Mouse (Mus musculus) adrenal gland, postnatal 25 days (tissue): Measurements from ENCODE around the gene Nup107. TPM values are rescaled to one million over a fixed set of nuclear protein-coding genes. Genes with fewer than 3 reads are reported as not detected.

Experiments
- DNase-seq: peaks from one replicate; pipeline ENCODE4 v3.0.0; 2021; ENCODE audit warnings: mixed read lengths
- long read RNA-seq: library from polyadenylated mRNA; stranded (forward); transcript quantifications from one replicate; pipeline ENCODE4 v2.0.0, GENCODE M21; 2021
- total RNA-seq: library from RNA; stranded (reverse); gene quantifications from 2 replicates; pipeline ENCODE4 v1.2.3, GENCODE M21; 2021

Gene Nup107
- total RNA-seq = 16.5 and 23.0 TPM in 2 replicates
- long read RNA-seq, transcript Nup107-201 (28 exons, 3,114 nt) = major isoform, 11 of 16 reads
- long read RNA-seq, partial matches to known transcripts = 3 of 16 reads
- long read RNA-seq, other reads (novel, unspliced or antisense) = 2 of 16 reads

DNA sequence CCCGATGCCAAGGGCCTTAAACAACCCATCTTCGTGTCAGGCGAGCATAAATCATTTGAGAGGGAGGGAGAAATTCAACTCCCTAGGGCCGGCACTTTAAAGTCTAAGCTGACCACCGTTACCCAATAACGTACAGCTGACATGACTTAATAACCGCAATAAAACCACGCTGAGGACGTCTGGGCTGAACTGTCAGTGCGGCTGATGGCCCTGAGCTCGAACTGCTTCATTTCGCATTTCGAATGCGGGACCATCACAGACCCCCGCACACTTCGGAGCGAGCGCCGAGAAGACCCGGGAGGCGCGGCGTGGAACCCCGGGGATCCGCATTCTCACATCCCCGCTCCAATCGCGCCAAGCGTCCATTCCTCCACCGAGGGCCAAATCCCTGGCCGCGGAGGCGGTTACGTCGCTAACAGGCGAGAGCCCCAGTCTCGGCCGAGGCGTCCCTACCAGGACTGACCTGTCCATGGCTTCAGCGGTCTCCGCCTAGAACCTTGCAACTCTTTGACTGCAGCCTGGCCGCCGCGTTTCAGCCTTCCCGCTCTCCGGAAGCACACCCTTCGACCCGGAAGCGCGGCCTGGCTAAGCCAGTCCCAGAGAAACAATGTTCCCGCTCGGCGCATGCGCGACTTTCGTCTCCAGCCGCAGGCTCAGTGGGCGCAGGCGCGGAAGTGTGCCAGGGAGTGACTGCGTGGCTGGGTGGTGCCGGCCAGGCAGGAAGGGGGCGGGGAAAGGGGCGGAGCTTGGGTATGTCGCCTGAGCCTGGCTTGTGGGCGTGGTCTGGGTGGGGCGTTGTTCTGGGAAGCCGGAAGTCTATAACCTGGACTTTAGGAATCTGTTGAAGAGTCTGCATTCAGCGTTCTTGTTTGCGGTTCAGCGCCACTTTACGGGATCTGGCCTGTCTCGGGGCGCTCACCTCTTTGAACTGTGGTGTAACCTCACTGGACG, at the start of gene Nup107:
Gene Nup107 (minus strand): TSS at position 565 of the 951 bp plus-strand sequence.
- peak; percentile 100 for DNase-seq

DNA sequence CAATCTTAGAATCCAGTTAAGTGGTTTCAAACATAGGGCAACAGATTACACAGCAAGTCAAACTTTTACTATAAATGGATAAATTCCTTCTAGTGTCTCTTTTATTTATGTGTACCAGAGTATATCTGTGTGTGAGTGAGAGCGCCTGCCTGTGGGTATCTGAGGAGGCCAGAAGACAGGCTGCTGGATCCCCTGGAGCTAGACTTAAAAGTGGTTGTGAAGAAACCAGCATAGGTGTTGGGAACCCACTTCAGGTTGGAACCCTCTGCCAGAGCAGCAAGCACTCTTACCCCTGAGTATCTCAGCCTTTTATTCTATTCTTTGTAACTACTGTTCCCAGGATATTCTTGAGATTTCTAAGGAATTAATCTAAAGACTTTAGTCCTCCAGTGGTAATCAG, 49.3 kb upstream of the Nup107 start:
- DNase-seq = no peak

GRCm38 (mm10) chr10:117840431-117840995, 48.0 kb upstream of the Nup107 start:
- no peak for DNase-seq

- no peak for DNase-seq
These were observed 47.2 kb upstream of the Nup107 start for GRCm38 (mm10) chr10:117839737-117840136.

DNA sequence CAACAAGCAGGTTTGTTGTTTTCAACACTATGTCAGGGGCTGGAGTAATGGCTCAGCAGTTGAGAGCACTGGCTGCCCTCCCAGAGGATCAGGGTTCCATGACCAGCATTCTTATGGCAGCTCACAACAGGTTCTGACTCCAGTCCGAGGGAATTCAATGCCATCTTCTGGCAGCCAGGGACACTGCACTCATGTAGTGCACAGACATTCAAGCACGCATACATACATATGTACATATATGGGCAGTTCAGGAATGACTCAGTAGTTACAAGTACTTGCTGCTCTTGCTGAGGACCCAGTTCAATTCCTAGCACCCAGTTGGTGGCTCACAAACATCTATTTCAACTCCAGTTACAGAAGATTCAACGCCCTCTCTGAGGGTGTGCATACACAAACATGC, 46.4 kb upstream of the Nup107 start:
- no peak for DNase-seq

DNA sequence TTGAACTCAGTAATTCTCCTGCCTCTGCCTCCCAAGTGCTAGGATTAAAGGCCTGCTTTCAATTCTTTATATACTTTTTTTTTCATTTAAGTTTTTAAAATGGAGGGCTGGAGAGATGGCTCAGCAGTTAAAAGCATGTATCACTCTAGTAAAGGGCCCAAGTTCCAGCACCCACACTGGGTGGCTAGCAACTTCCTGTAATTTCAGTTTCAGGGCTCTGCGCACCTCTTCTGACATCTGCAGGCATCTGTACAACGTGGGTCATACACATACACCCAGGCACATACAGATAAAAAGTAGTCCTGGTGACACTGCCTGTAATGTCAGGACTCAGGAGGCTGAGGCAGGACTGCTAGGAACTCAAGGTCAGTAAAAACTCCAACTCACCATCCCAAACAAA, 43.8 kb upstream of the Nup107 start:
- DNase-seq = no peak

GRCm38 (mm10) chr10:117835453-117835852, 42.9 kb upstream of the Nup107 start:
- no peak for DNase-seq

- no peak for DNase-seq
These were observed 38.3 kb upstream of the Nup107 start for GRCm38 (mm10) chr10:117830797-117831196.

- no peak for DNase-seq
These were observed 37.1 kb upstream of the Nup107 start for GRCm38 (mm10) chr10:117829472-117830155.

- DNase-seq = no peak
These were observed 36.5 kb upstream of the Nup107 start for GRCm38 (mm10) chr10:117829022-117829421.

GRCm38 (mm10) chr10:117828536-117828935, 36.0 kb upstream of the Nup107 start:
- no peak for DNase-seq

- DNase-seq = no peak
These were observed 32.1 kb upstream of the Nup107 start for GRCm38 (mm10) chr10:117824647-117825046.

DNA sequence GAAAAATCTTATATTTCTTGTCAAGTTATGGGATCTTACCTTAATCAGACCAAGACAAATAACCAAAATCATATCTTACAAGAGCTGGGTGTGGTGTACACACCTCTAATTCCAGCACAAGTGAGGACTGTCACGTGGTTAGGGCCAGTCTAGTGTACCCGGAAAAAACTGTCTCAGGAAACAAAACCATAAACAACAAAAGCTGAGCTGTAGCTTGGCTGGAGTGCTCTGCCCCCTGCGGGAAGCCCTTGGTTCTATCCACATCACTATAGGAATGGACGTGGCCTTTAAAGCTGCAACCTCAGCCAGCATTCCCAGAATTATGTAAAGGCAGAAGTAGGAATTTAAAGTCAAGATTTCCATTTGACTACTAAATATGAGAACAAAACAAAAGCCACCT, 31.6 kb upstream of the Nup107 start:
- no peak for DNase-seq

DNA sequence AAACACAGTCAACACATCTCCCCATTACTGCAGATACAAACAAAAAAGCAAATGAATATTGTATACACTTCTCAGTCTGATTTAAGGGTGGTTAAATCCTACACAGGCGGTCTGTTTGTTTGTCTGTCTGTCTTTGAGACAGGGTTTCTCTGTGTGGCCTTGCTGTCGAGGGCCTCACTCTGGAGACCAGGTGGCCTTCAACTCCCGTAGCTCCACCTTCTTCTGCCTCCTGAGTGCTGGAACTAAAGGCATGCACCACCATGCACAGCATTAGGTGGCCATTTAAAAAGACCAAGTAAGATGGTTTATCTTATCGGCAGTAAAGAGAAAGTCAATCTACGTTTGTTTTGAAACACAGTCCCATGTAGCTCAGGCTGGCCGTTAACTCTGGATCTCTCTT, 30.8 kb upstream of the Nup107 start:
- DNase-seq = no peak

- DNase-seq = no peak
These were observed 26.1 kb upstream of the Nup107 start for GRCm38 (mm10) chr10:117818600-117818999.

DNA sequence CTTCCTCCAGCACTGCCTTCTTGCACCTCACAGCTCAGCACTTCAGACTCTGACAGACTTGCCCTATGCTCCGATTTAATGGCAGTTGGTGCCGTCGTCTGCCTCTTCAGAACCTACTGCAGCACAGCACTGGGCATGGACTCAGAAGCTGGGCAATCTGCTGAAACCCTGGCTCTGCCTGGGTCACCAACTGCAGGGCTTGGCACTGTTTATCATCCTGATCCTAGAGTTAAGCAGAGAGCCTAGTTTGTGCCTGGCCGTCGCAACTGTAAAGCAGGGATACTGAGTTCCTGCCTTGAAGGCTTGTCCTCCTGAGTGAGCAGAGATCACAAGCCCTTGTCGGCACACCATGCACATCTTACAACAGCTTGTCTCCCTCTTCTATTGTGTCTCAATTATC, 24.2 kb upstream of the Nup107 start:
- DNase-seq = no peak

DNA sequence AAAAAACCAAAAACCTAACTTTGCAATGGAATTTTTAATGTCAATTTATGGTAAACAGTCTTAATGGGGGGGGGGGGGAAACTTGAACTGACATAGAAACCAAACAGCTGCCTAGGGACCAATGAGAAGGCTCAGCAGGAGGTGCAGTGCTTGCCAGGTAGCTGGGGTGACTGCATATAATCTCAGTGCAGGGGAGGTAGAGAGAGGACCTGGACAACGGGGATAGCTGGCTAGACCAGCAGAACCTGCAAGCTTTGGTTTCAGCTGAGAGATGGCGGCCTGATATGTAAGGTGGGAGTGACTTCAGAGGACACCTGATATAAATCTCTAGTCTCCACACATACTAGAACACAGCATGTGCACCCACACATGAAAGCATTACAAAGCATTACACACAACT, 20.0 kb upstream of the Nup107 start:
- no peak for DNase-seq

- peak; percentile 16 for DNase-seq
These were observed 19.1 kb upstream of the Nup107 start for GRCm38 (mm10) chr10:117811555-117811954.

GRCm38 (mm10) chr10:117810506-117810905, 18.0 kb upstream of the Nup107 start:
- no peak for DNase-seq

DNA sequence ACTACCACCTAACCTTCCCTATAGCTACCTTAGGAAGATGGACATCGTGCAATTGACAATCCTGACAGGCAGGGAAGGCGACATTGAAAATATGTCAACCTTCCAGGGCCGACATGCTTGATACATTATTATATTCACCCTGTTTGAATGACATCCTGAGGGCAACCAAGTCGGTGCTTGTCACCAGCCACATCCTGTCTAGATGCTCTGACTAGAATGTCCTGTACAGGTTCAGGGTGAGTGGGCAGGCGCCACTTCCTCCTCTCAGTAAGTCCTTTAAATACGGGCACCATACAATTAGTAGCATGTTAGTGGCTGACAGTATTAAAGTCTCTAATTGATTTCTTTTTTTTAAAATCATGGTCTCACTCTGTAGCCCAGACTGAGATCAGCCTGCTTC, 15.6 kb upstream of the Nup107 start:
- DNase-seq = no peak

DNA sequence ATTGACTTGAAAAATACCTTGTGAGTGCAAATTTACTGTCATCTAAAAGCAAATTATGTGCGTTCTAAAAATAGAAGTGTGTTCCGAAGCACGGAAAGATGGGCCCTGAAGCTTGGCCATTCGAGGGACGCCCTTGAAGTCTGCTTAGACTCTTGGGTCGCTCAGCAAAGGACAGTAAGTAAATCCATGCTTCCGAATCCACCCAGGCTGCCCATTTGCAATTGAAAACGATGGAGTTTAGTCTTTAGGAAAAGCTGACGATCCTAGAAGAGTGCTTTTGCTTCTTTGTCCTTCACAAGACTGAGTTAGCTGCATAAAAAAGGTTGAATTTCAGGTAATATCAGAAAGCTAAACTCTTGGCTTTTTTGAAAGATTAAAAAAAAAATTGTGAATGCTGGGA, 13.4 kb upstream of the Nup107 start:
- no peak for DNase-seq

DNA sequence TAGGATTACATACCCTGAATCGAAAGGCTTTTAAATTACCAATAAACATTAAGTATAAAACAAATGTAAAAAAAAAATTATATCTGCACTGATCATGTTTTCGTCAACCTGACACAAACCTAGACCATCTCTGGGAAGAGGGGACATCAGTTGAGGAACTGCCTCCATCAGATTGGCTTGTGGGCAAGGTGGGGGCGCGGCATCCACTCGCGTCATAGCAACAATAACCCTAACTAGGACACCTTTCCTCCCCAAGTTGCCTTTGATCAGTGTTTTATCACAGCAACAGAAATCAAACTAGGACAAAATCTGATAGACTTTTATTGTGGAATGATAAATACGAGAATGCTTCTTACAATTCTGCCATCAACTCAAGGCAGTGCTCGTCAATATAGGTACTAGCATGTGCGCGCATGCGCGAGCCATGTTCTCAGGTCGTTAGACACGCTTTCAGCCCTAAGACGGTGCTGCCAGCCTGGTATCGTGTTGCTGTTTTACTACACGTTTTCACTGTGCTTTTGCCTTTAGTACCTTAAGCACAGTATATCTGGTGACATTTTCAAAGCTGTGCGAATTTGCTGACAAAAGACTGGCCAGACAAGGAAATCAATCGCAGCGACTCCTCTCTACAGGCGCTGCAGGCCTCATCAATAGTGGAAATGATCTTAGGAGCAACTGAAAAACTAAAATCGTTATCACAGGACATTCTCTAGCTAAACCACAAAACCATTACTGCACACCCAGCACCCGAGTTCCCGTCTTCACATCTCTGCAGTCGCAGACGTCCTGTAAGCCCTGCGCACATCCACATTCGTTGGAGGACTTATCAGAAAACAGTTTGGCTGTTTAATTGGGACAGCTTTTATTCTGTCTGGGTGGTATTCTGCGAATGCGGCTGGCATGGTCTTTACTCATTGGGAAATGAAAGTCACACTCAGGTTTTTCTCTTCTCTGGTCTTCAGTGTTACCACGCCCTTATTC, 11.7 kb upstream of the Nup107 start:
- DNase-seq = no peak
